Mouse (Mus musculus) c-Kit-positive CD71-negative TER-119-negative erythroid progenitor cells, embryonic 14.5 days (primary cell): Measurements from ENCODE around the gene Wdr82.

Experiments used
- DNase-seq: peaks from one replicate; pipeline ENCODE4 v3.0.0-alpha.2; 2013; ENCODE audit warnings: low read depth

Gene Wdr82

GRCm38 (mm10) chr9:106225469-106226150 lies 54.9 kb downstream of the Wdr82 start:
- DNase-seq: no peak

GRCm38 (mm10) chr9:106226151-106226682 lies 55.5 kb downstream of the Wdr82 start:
- DNase-seq: no peak

GRCm38 (mm10) chr9:106227790-106228429 lies 57.2 kb downstream of the Wdr82 start:
- DNase-seq: no peak

- no peak for DNase-seq
Observed at GRCm38 (mm10) chr9:106230051-106230733, 59.5 kb downstream of the Wdr82 start.

- DNase-seq: no peak
Observed at GRCm38 (mm10) chr9:106230734-106231106, 60.0 kb downstream of the Wdr82 start.

GRCm38 (mm10) chr9:106231220-106231619 lies 60.5 kb downstream of the Wdr82 start:
- DNase-seq: no peak

GRCm38 (mm10) chr9:106231816-106232215 lies 61.1 kb downstream of the Wdr82 start:
- no peak for DNase-seq

- DNase-seq: no peak
Observed at GRCm38 (mm10) chr9:106232956-106233355, 62.2 kb downstream of the Wdr82 start.

- no peak for DNase-seq
Observed at GRCm38 (mm10) chr9:106233953-106234352, 63.2 kb downstream of the Wdr82 start.

- DNase-seq: no peak
Observed at GRCm38 (mm10) chr9:106235194-106235830, 64.6 kb downstream of the Wdr82 start.

- no peak for DNase-seq
Observed at GRCm38 (mm10) chr9:106236156-106236817, 65.6 kb downstream of the Wdr82 start.

GRCm38 (mm10) chr9:106236818-106237211 lies 66.1 kb downstream of the Wdr82 start:
- DNase-seq: no peak

- DNase-seq: no peak
Observed at GRCm38 (mm10) chr9:106237401-106237800, 66.7 kb downstream of the Wdr82 start.

- DNase-seq: no peak
Observed at GRCm38 (mm10) chr9:106237878-106238277, 67.2 kb downstream of the Wdr82 start.
